Mouse (Mus musculus) erythroblast, embryonic 14.5 days (primary cell): ENCODE measurements around the gene Gm21964. TPM values are rescaled to one million over a fixed set of nuclear protein-coding genes. Genes with fewer than 3 reads are reported as not detected.

Experiments used
- H3K27me3 ChIP-seq: 2 replicates; pipeline ENCODE4 v1.6.1; 2012; ENCODE audit warnings: inconsistent platforms; ENCODE audit not compliant: control insufficient read depth
- H3K36me3 ChIP-seq: 2 replicates; pipeline ENCODE4 v1.6.1; 2012; ENCODE audit warnings: mild to moderate bottlenecking, inconsistent platforms; ENCODE audit not compliant: control insufficient read depth
- H3K4me1 ChIP-seq: 2 replicates; pipeline ENCODE4 v1.6.1; 2012; ENCODE audit warnings: inconsistent platforms; ENCODE audit not compliant: control insufficient read depth
- H3K4me3 ChIP-seq: replicated peaks from 2 replicates; pipeline ENCODE3; 2012; ENCODE audit warnings: moderate library complexity, mild to moderate bottlenecking, inconsistent platforms
- H3K9me3 ChIP-seq: 2 replicates; pipeline ENCODE4 v1.6.1; 2012; ENCODE audit warnings: low read length, inconsistent platforms, mixed read lengths; ENCODE audit not compliant: control insufficient read depth
- GATA1 ChIP-seq: IDR thresholded peaks from 2 replicates; pipeline ENCODE4 v1.6.1; 2012; ENCODE audit warnings: low read length, inconsistent platforms, mixed read lengths
- TAL1 ChIP-seq: IDR thresholded peaks from 3 replicates; pipeline ENCODE4 v1.6.1; 2012; ENCODE audit warnings: low read length, inconsistent platforms, mixed read lengths
- polyA plus RNA-seq: library from polyadenylated mRNA; stranded (reverse); fragments of >175 nt; gene quantifications from 2 replicates; pipeline ENCODE4 v1.2.3, GENCODE M21; 2012

Gene Gm21964
- polyA plus RNA-seq, 1 experiment = not detected

DNA sequence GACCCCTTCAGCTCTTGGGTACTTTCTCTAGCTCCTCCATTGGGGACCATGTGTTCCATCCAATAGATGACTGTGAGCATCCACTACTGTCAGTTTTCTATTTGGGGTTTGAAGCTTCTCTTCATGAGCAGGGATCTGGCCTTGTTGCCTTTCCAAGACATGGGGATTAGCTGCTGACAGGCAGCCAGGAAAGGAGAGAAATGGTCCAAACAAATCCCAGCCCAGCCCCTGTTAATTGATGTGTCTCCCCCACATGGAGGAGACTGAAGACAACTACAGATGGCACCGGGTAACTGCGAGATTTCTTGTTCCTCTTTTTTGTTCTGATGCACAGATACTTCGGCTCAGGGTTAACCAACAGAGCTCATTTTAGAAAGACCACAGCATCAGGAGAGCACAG is 39.1 kb downstream of the Gm21964 start:
- Histone ChIP-seq H3K9me3 (peaks cover 7% of the 10 kb centered on the region), H3K4me3 (no peak overlapping the region), H3K4me1 (no peaks in the 10 kb centered on the region), H3K27me3 (no peaks in the 10 kb centered on the region), H3K36me3 (no peaks in the 10 kb centered on the region)
- TF ChIP-seq TAL1 (no peak), GATA1 (no peak)

DNA sequence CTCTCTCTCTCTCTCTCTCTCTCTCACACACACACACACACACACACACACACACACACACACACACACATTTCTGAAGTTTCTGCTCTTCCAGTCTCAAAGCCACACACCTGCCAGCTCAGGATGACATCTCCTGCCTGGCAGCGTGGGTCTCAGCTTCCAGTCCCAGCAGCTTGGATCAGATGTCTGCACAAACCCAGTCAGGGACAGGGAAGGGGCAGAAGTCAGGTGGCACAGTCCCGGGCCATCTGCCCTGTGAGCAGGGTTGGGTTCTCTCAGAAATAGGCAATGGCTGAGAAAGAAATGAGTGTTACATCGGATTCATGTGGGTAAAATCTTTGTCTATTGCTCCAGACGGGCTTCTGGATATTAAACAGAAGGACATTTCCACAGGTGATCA is 39.8 kb downstream of the Gm21964 start:
- Histone ChIP-seq H3K27me3 (no peaks in the 10 kb centered on the region), H3K4me1 (no peaks in the 10 kb centered on the region), H3K4me3 (no peak overlapping the region), H3K9me3 (peaks cover 7% of the 10 kb centered on the region), H3K36me3 (no peaks in the 10 kb centered on the region)
- TF ChIP-seq GATA1 = no peak
- no peak for TF ChIP-seq TAL1

DNA sequence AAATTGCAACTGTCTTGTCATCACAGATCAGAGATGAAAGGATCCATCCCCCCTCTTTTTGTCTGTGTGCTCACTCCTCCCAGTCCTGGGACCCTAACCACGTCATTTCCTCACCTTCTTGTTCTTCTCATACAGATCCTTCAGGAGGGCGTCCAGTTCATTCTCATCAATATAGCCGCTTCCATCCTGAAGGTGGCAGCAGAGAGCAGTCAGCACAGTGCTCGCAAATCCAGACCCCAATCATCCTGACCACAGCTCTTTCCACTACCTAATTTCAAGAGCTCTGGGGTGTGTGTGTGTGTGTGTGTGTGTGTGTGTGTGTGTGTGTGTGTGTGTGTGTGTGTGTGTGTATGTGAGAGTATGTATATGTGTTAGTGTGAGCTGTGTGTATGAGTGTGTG is 44.5 kb downstream of the Gm21964 start:
- TF ChIP-seq TAL1 = no peak
- no peak for TF ChIP-seq GATA1
- no peaks in the 10 kb centered on the region for H3K9me3 ChIP-seq
- H3K4me3 ChIP-seq = no peak overlapping the region
- H3K36me3 ChIP-seq = no peaks in the 10 kb centered on the region
- no peaks in the 10 kb centered on the region for H3K4me1 ChIP-seq
- no peaks in the 10 kb centered on the region for H3K27me3 ChIP-seq

DNA sequence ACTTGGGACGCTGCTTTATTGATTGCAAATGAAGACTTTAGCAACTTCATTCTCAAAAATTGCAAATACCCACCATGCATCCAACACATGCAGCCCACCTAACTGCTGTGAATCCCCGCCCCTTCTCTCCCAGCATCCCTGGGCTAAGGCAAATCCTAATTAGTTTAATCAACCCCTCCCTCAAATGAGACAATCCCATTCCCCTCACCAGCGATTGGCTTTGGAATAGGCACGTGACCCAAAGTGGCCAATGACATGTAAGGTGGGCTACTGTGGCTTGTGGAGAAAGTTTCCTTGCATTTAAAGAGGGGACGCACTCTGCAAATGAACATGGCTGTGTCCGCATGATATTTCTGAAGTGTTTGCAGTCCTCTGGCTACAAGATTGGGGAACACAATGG is 51.9 kb downstream of the Gm21964 start:
- Histone ChIP-seq H3K27me3 (no peaks in the 10 kb centered on the region), H3K4me3 (no peak overlapping the region), H3K36me3 (no peaks in the 10 kb centered on the region), H3K4me1 (no peaks in the 10 kb centered on the region), H3K9me3 (peaks cover 11% of the 10 kb centered on the region)
- TF ChIP-seq TAL1 (no peak), GATA1 (no peak)

Other genes with a start within 250 kb of the Gm21964 start
- gene Phlpp2, start 232.7 kb upstream of the Gm21964 start, polyA plus RNA-seq = 0.45 and 0.51 TPM in 2 replicates
- not detected in 2 replicates for gene Marveld3, start 139.0 kb upstream of the Gm21964 start, polyA plus RNA-seq
- gene Tat, start 110.8 kb upstream of the Gm21964 start, polyA plus RNA-seq = not detected in 2 replicates
- not detected in 2 replicates for gene Chst4, start 61.5 kb upstream of the Gm21964 start, polyA plus RNA-seq
- not detected in 2 replicates for gene Zfp612, start 21.5 kb upstream of the Gm21964 start, polyA plus RNA-seq
- not detected in 2 replicates for gene Gm17720, start 1.5 kb downstream of the Gm21964 start, polyA plus RNA-seq
- not detected in 2 replicates for gene Calb2, start 67.0 kb downstream of the Gm21964 start, polyA plus RNA-seq
- gene Cmtr2, start 114.5 kb downstream of the Gm21964 start, polyA plus RNA-seq = 0.03 TPM in 1 of 2 replicates, not detected in the other
- gene Hydin, start 165.8 kb downstream of the Gm21964 start, polyA plus RNA-seq = under 0.01 TPM in 1 of 2 replicates, not detected in the other